Mouse (Mus musculus) neural tube, embryonic 12.5 days (tissue): ENCODE measurements around the gene Specc1. TPM values are rescaled to one million over a fixed set of nuclear protein-coding genes. Genes with fewer than 3 reads are reported as not detected.

Experiments used
- ATAC-seq: fragments of 200-750 bp; cut with Nextera tagmentation; 2 replicates; pipeline ENCODE4 v1.8.0; 2017; ENCODE audit warnings: low read depth, mild to moderate bottlenecking, moderate TSS enrichment, moderate library complexity; ENCODE audit not compliant: low FRiP score
- H3K27ac ChIP-seq: fragments of 300-500 bp; sonication (generic); 2 replicates; pipeline ENCODE4 v1.5.1; 2016
- H3K27me3 ChIP-seq: fragments of 300-500 bp; sonication (generic); replicated peaks from 2 replicates; pipeline ENCODE4 v1.6.1; 2016; ENCODE audit warnings: mild to moderate bottlenecking
- H3K36me3 ChIP-seq: fragments of 300-500 bp; sonication (generic); 2 replicates; pipeline ENCODE4 v1.6.1; 2016; ENCODE audit warnings: mild to moderate bottlenecking
- H3K4me1 ChIP-seq: fragments of 300-500 bp; sonication (generic); 2 replicates; pipeline ENCODE4 v1.6.1; 2016
- H3K4me2 ChIP-seq: fragments of 300-500 bp; sonication (generic); replicated peaks from 2 replicates; pipeline ENCODE4 v1.6.1; 2016; ENCODE audit warnings: mild to moderate bottlenecking
- H3K4me3 ChIP-seq: fragments of 300-500 bp; sonication (generic); 2 replicates; pipeline ENCODE4 v1.5.1; 2016
- H3K9ac ChIP-seq: fragments of 300-500 bp; sonication (generic); 2 replicates; pipeline ENCODE4 v1.6.1; 2016; ENCODE audit warnings: mild to moderate bottlenecking
- H3K9me3 ChIP-seq: fragments of 300-500 bp; sonication (generic); 2 replicates; pipeline ENCODE4 v1.6.1; 2016; ENCODE audit warnings: mild to moderate bottlenecking
- WGBS: fragments of 180-500 bp; shearing (Covaris S2); methylation state at CpG from one replicate; pipeline ENCODE4 v1.1.7; 2016; 5-methylcytosine and 5-hydroxymethylcytosine counted together
- polyA plus RNA-seq: library from polyadenylated mRNA; unstranded; fragments of >200 nt; fragmentation: Nextera tagmentation; extraction: Ambion mirVana; gene quantifications from 2 replicates; pipeline ENCODE4 v1.2.1, GENCODE M21; 2016

The Specc1 gene
- polyA plus RNA-seq, 1 experiment from 2014 or later, result 14.1 TPM

GRCm38 (mm10) chr11:62035220-62035619 lies 78.7 kb downstream of the Specc1 start:
- Histone ChIP-seq H3K4me1 (peaks cover under 1% of the 10 kb centered on the region; the same call in 1 of the 2 replicates), H3K36me3 (no peaks in the 10 kb centered on the region), H3K27ac (no peak overlapping the region), H3K4me3 (no peak overlapping the region), H3K4me2 (no peak overlapping the region), H3K27me3 (no peaks in the 10 kb centered on the region), H3K9ac (no peak overlapping the region), H3K9me3 (no peaks in the 10 kb centered on the region)
- WGBS, result 86% methylated on average over 1 of the region's 1 CpGs
- no peak for ATAC-seq

- no peak for ATAC-seq
- no peaks in the 10 kb centered on the region for H3K36me3 ChIP-seq
- H3K27ac ChIP-seq, result no peak overlapping the region
- no peak overlapping the region for H3K9ac ChIP-seq
- H3K27me3 ChIP-seq, result no peaks in the 10 kb centered on the region
- H3K4me1 ChIP-seq, result no peaks in the 10 kb centered on the region
- H3K9me3 ChIP-seq, result no peaks in the 10 kb centered on the region
- H3K4me3 ChIP-seq, result no peak overlapping the region
- H3K4me2 ChIP-seq, result no peak overlapping the region
- WGBS, result 68% methylated on average over 2 of the region's 2 CpGs
Observed at GRCm38 (mm10) chr11:62040122-62040521, 83.6 kb downstream of the Specc1 start.

- H3K9me3 ChIP-seq, result no peaks in the 10 kb centered on the region
- H3K27ac ChIP-seq, result no peak overlapping the region
- ATAC-seq, result no peak
- no peak overlapping the region for H3K4me3 ChIP-seq
- WGBS, result 45% methylated on average over 3 of the region's 3 CpGs
- H3K36me3 ChIP-seq, result no peaks in the 10 kb centered on the region
- H3K27me3 ChIP-seq, result no peaks in the 10 kb centered on the region
- no peaks in the 10 kb centered on the region for H3K4me1 ChIP-seq
- H3K4me2 ChIP-seq, result no peak overlapping the region
- H3K9ac ChIP-seq, result no peak overlapping the region
Observed at GRCm38 (mm10) chr11:62044627-62045026, 88.1 kb downstream of the Specc1 start.

- Histone ChIP-seq H3K4me3 (no peak overlapping the region), H3K27ac (no peak overlapping the region), H3K36me3 (no peaks in the 10 kb centered on the region), H3K4me1 (no peaks in the 10 kb centered on the region), H3K9me3 (no peaks in the 10 kb centered on the region), H3K27me3 (no peaks in the 10 kb centered on the region), H3K4me2 (no peak overlapping the region), H3K9ac (no peak overlapping the region)
- 58% methylated on average over 2 of the region's 2 CpGs for WGBS
- no peak for ATAC-seq
Observed at GRCm38 (mm10) chr11:62045964-62046363, 89.4 kb downstream of the Specc1 start.

GRCm38 (mm10) chr11:62047817-62048640 lies 91.5 kb downstream of the Specc1 start:
- 40% methylated on average over 9 of the region's 9 CpGs for WGBS
- Histone ChIP-seq H3K4me2 (no peak overlapping the region), H3K27me3 (no peaks in the 10 kb centered on the region), H3K9me3 (no peaks in the 10 kb centered on the region), H3K9ac (no peak overlapping the region), H3K4me1 (no peaks in the 10 kb centered on the region), H3K4me3 (no peak overlapping the region), H3K27ac (no peak overlapping the region), H3K36me3 (no peaks in the 10 kb centered on the region)
- no peak for ATAC-seq

- H3K4me2 ChIP-seq, result no peak overlapping the region
- H3K9ac ChIP-seq, result no peak overlapping the region
- H3K36me3 ChIP-seq, result no peaks in the 10 kb centered on the region
- no peak overlapping the region for H3K27ac ChIP-seq
- no peak overlapping the region for H3K4me3 ChIP-seq
- ATAC-seq, result no peak
- H3K27me3 ChIP-seq, result no peaks in the 10 kb centered on the region
- H3K9me3 ChIP-seq, result no peaks in the 10 kb centered on the region
- H3K4me1 ChIP-seq, result no peaks in the 10 kb centered on the region
Observed at GRCm38 (mm10) chr11:62049170-62049569, 92.6 kb downstream of the Specc1 start.

GRCm38 (mm10) chr11:62050356-62051330 lies 94.1 kb downstream of the Specc1 start:
- no peaks in the 10 kb centered on the region for H3K4me1 ChIP-seq
- no peak overlapping the region for H3K4me3 ChIP-seq
- 67% methylated on average over 8 of the region's 8 CpGs for WGBS
- no peaks in the 10 kb centered on the region for H3K27me3 ChIP-seq
- H3K36me3 ChIP-seq, result no peaks in the 10 kb centered on the region
- ATAC-seq, result no peak
- no peak overlapping the region for H3K27ac ChIP-seq
- no peaks in the 10 kb centered on the region for H3K9me3 ChIP-seq
- no peak overlapping the region for H3K4me2 ChIP-seq
- H3K9ac ChIP-seq, result no peak overlapping the region

GRCm38 (mm10) chr11:62051487-62051886 lies 94.9 kb downstream of the Specc1 start:
- no peak overlapping the region for H3K4me2 ChIP-seq
- no peak for ATAC-seq
- no peaks in the 10 kb centered on the region for H3K36me3 ChIP-seq
- H3K9ac ChIP-seq, result no peak overlapping the region
- no peaks in the 10 kb centered on the region for H3K27me3 ChIP-seq
- H3K4me1 ChIP-seq, result no peaks in the 10 kb centered on the region
- H3K9me3 ChIP-seq, result no peaks in the 10 kb centered on the region
- 87% methylated on average over 4 of the region's 4 CpGs for WGBS
- no peak overlapping the region for H3K4me3 ChIP-seq
- no peak overlapping the region for H3K27ac ChIP-seq

- no peaks in the 10 kb centered on the region for H3K36me3 ChIP-seq
- WGBS, result 25% methylated on average over 9 of the region's 9 CpGs
- no peaks in the 10 kb centered on the region for H3K9me3 ChIP-seq
- no peak overlapping the region for H3K27ac ChIP-seq
- no peaks in the 10 kb centered on the region for H3K27me3 ChIP-seq
- no peaks in the 10 kb centered on the region for H3K4me1 ChIP-seq
- no peak for ATAC-seq
- no peak overlapping the region for H3K9ac ChIP-seq
- no peak overlapping the region for H3K4me3 ChIP-seq
- H3K4me2 ChIP-seq, result no peak overlapping the region
Observed at GRCm38 (mm10) chr11:62053928-62054327, 97.4 kb downstream of the Specc1 start.

- no peaks in the 10 kb centered on the region for H3K27me3 ChIP-seq
- ATAC-seq, result no peak
- no peak overlapping the region for H3K9ac ChIP-seq
- no peaks in the 10 kb centered on the region for H3K36me3 ChIP-seq
- no peak overlapping the region for H3K4me3 ChIP-seq
- no peak overlapping the region for H3K27ac ChIP-seq
- WGBS, result 46% methylated on average over 1 of the region's 1 CpGs
- H3K9me3 ChIP-seq, result no peaks in the 10 kb centered on the region
- H3K4me2 ChIP-seq, result no peak overlapping the region
- peaks cover 4% of the 10 kb centered on the region for H3K4me1 ChIP-seq
Observed at GRCm38 (mm10) chr11:62064565-62064964, 108.0 kb downstream of the Specc1 start.

- Histone ChIP-seq H3K9me3 (no peaks in the 10 kb centered on the region), H3K4me1 (peaks cover 11% of the 10 kb centered on the region), H3K4me2 (no peak overlapping the region), H3K36me3 (no peaks in the 10 kb centered on the region), H3K27ac (no peak overlapping the region), H3K27me3 (no peaks in the 10 kb centered on the region), H3K9ac (no peak overlapping the region), H3K4me3 (no peak overlapping the region)
- no peak for ATAC-seq
- whole genome bisulfite sequencing, result 82% methylated on average over 6 of the region's 6 CpGs
Observed at GRCm38 (mm10) chr11:62065655-62066054, 109.1 kb downstream of the Specc1 start.

GRCm38 (mm10) chr11:62069554-62069953 lies 113.0 kb downstream of the Specc1 start:
- H3K9me3 ChIP-seq, result no peaks in the 10 kb centered on the region
- peaks cover 11% of the 10 kb centered on the region for H3K4me1 ChIP-seq
- no peaks in the 10 kb centered on the region for H3K36me3 ChIP-seq
- no peak for ATAC-seq
- no peak overlapping the region for H3K27ac ChIP-seq
- 24% methylated on average over 2 of the region's 2 CpGs for WGBS
- no peak overlapping the region for H3K4me3 ChIP-seq
- no peak overlapping the region for H3K9ac ChIP-seq
- no peaks in the 10 kb centered on the region for H3K27me3 ChIP-seq
- H3K4me2 ChIP-seq, result no peak overlapping the region
